Mouse (Mus musculus): Measurements from ENCODE around the gene Plcl1. TPM values are rescaled to one million over a fixed set of nuclear protein-coding genes. Genes with fewer than 3 reads are reported as not detected.
A peak's percentile ranks its signal among the peaks of the same experiment; 100 is the strongest.

Plcl1 gene
- total RNA-seq, 2 experiments from 2014 or later, result 21.9 to 26.5 TPM

- intact Hi-C loops (cut with DNase I), result no loop called here
- DNase-seq (ENCODE audit: extremely low spot score in 1 of 2, low spot score in 2 of 2), result peak; percentile 40 to 64
- TF ChIP-seq CTCF (IDR thresholded peaks at IDR 0.05), result no peak
- no peak overlapping the region for H3K27ac ChIP-seq
- H3K4me3 ChIP-seq, result no peak overlapping the region
Measured at GRCm38 (mm10) chr1:55792817-55793216, 387.1 kb downstream of the Plcl1 start.

Other genes with a start within 250 kb of the Plcl1 start
- 10 to 100 TPM; 20.2 to 23.6 TPM for gene Rftn2, start 179.1 kb upstream of the Plcl1 start, total RNA-seq (2021)
- 10 to 100 TPM; 10.2 to 10.7 TPM for gene Mars2, start 168.7 kb upstream of the Plcl1 start, total RNA-seq (2021)
- not detected for gene Boll, start 42.5 kb upstream of the Plcl1 start, total RNA-seq (2021)

All from left cerebral cortex, adult 2 months (tissue).